Mouse (Mus musculus) lung, adult 2 months (tissue): Measurements from ENCODE around the gene Arl9.

ENCODE experiments used
- CTCF ChIP-seq: fragments of 200-500 bp; IDR thresholded peaks from 2 replicates; pipeline ENCODE4 v1.5.1; 2011; ENCODE audit warnings: mild to moderate bottlenecking, low read length, control low read depth; ENCODE audit not compliant: insufficient read depth
- POLR2A ChIP-seq: fragments of 200-500 bp; IDR thresholded peaks from 2 replicates; pipeline ENCODE4 v1.6.1; 2011; ENCODE audit warnings: low read depth, mild to moderate bottlenecking, control low read depth, low read length, borderline replicate concordance; ENCODE audit errors: extremely low read depth

GRCm38 (mm10) chr5:77038451-77038850 is 34.6 kb downstream of the Arl9 start:
- TF ChIP-seq POLR2A: no peak
- no peak for TF ChIP-seq CTCF
